Mouse (Mus musculus) embryo, embryonic 10.5 days (tissue): ENCODE results near the gene Pdia3.
A peak's percentile ranks its signal among the peaks of the same experiment; 100 is the strongest.
"Not testable (repeated sequence)": the region's sequence is repeated elsewhere in the genome, so short reads cannot be mapped to it uniquely, and the experiment has no call there.

Experiments used
- DNase-seq: peaks from one replicate; pipeline ENCODE4 v3.0.0-alpha.2; 2015; ENCODE audit warnings: low spot score

Pdia3 gene

DNA sequence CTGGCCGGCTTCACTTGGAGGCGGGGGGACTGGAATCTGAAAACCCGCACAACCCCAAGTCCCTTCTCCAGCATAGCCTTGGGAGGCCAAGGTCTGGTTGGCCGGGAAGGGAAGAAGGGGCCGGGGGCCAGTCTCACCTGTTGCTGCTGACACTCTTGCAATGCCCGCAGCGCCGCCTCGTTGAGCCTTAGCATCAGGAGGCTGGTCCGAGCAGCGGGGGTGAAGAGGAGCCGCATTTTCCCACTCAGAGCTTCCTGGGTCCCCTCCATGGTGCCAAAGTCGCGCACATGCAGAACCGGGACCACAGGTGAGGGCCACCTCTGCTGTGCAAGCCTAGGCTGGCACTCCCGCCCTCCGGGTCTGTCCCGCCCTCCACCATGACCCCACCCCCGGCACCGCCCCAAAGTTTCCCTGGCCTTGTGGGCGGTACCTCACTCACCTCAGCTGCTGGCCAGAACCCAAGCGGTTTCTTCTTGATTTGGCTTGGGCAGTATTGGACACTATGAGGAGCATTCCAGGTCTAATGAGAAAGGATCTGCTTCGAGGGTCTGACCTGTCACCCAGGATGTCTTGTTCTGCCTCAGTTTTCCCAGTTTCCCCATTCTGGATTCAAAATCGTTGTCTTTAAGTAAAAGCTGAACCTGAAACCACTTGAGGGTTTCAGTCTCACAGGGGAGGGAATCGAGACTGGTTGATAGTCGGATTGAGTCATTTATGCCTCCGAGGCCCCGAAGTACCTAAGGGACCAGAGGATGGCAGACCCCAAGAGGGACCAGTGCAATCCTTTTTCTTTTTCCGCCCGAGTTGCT lies 28.9 kb downstream of the Pdia3 start:
- DNase-seq, result peak; percentile 70

DNA sequence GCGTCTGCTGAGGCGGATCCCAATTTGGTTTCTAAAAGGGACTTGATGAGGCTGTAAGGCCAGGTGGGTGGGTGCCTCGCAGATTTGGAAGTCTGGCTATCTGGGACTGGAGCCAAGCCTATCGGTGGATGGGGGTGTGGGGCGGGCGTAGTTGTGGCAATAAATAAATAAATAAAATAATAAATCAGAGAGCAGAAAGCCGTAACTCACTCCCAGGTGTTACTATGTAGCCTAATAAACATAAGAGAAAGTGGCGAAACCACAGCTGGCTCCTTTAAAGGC lies 29.4 kb downstream of the Pdia3 start:
- DNase-seq, result no peak

DNA sequence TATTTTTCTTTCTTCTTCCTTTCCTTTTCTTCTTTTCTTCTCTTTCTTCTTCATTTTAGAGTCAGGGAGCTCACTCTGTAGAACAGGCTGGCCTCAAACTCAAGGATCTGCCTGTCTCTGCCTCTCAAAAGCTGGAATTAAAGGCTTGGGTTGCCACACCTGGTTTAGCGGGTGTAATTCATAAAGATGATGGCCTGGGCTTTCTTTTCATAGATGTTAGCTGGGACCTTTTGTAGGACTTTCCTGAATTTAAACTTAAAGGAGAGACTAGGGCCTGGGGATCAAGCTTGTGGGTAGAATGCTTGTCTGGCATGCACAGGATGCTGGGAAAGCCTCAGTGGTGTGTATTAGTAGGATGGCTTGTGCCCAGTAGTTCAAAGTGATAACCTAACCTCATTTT lies 30.6 kb downstream of the Pdia3 start, which contains the start of gene Ell3:
Gene Ell3 (minus strand): TSS at position 101 of the 400 bp plus-strand sequence.
- DNase-seq, result no peak

DNA sequence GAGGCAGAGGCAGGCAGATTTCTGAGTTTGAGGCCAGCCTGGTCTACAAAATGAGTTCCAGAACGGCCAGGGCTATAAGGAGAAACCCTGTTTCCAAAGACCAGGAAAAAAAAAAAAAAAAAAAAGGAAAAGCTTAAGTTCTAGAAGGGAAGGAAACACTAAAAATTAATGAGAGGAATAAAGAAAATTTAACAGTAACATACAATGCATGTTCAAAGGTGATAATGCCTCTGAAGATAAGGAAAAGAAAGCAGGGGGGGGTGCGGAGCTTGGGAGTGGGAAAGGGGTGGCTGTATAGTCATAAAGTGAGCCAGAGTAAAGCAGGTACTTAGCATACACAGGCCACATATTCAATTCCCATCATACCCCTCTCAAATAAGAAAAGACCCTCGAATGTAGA lies 31.5 kb downstream of the Pdia3 start:
- no peak for DNase-seq

GRCm38 (mm10) chr2:121446506-121446905 lies 32.9 kb downstream of the Pdia3 start:
- no peak for DNase-seq

- no peak for DNase-seq
Observed at GRCm38 (mm10) chr2:121447006-121447405, 33.4 kb downstream of the Pdia3 start.

GRCm38 (mm10) chr2:121448136-121448535 lies 34.6 kb downstream of the Pdia3 start:
- peak; percentile 72 for DNase-seq

DNA sequence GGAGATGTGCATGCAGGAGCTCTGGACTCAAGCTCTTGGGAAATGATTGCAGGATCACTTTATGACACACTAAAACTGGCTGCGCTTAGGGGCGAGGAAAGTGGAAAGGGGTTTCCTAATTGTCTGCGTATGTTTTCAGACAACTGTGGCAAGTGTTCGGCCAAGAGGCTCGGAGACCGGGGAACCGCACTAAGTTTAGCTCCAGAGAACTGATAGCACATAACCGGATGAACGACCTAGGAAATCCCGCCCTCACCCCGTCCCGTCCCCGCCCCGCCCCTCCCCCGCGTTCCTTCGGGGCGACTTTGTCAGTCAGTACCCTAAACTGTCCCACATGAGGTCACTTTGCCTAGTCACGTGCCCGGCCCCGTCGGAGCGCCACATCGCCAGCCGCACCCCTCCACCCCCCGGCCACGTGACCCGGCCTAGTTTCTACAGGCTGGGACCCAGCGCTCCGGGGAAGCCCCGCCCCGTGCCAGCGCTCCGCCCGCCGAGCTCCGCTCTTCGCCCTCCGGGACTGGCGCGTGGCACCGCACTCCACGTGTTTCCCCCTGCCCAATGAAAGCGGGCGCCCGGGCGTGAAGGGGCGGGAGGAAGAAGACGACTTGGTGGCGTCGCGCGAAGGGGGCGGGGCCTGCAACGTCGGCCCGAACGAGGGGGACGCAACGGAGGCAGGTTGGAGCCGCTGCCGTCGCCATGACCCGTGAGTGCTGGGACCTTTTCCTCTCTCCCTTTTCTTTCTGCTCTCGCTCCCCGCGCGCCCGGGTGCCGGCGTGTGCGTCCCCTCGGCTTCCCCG lies 35.4 kb downstream of the Pdia3 start, which contains the start of gene Serf2:
Gene Serf2 (plus strand): TSS at position 457 of the 797 bp plus-strand sequence.
- peak; percentile 99 for DNase-seq

DNA sequence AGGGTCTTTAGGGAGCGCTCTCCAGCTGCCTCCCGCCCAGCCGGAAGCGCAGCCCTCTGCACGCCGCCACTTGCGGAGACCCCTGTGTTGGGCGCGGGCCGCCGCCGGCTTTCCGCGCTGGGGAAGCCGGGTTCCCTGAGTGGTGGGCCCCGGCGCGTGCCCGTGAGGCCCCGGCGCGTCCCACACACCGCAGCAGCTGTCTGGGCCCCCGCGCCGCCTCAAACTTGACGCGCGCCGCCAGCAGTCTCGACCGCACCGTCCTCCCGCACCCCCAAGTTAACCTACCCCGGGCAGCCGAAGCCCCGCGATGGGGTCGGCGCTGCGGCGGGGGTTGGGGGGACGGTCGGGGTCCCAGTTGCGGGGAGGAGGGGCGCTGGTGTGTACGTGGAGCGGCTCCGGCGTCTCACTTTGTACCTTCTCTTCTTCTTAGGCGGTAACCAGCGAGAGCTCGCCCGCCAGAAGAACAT lies 36.0 kb downstream of the Pdia3 start:
- DNase-seq, result no peak

DNA sequence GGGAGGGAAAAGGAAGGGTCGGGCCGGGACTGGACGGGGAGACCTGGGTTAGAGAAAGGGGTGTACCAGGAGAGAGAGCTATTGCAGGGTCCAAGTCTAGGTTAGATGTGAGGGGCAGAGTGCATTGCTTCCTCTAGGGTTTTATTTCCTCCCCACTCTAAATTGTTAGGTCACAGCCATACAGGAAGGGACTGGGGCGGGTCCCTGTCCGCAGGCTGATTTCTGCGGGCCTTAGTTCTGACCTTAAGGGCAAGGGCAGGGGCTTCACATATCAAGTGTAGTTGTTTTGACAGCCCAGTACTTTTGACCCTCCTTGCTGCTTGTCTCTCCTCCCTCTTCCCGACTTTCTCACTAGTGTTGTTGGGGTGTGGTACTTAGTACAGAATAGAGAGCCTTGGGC lies 36.5 kb downstream of the Pdia3 start:
- peak; percentile 40 for DNase-seq

DNA sequence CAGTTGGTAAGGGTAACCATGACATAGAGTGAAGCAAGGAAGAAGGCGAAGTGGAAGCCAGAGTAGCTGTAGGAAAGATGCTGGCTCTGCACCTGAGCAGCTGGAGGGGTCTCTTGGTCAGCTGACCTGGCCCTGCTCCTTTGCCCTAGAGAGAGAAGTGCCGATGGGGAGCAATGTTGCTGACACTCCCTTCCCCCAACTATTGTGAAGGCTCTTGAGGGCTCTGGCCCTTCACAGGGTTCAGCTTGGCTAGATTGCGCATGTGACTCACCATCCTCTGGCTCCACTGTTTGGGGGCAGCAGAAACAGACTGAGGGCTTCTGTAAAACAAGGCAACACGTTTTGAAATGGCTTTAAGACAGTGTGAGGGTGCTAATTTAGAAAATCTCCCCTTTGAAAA lies 38.8 kb downstream of the Pdia3 start:
- DNase-seq, result no peak

- DNase-seq, result no peak
Observed at GRCm38 (mm10) chr2:121452990-121453389, 39.4 kb downstream of the Pdia3 start, which contains the start of gene Hypk. Gene Hypk (plus strand): TSS chr2:121453290.

- no peak for DNase-seq
Observed at GRCm38 (mm10) chr2:121453917-121454316, 40.3 kb downstream of the Pdia3 start.

DNA sequence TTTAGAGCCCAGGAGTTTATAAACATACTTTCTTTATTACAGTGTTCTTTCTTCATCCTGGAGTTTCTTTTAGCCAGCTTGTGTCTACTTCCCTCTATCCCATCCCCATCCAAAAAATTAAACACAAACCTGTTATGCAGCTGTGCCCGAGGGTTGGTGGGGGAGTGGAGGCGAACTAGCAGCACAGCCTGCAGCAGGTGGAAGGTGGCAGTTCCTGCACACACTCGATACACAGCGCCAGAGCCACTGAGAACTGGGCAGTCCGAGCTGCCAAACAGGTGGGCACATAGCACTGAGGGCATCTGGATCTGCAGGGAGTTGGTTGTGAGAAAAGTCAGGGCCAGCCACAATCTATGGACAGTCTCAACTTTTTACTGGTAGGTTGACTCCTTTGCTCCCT lies 42.0 kb downstream of the Pdia3 start:
- no peak for DNase-seq

- DNase-seq, result peak; percentile 93
Observed at GRCm38 (mm10) chr2:121456692-121457642, 43.4 kb downstream of the Pdia3 start, which contains the start of gene Serinc4. Gene Serinc4 (minus strand): TSS chr2:121456781.

- no peak for DNase-seq
Observed at GRCm38 (mm10) chr2:121460071-121460470, 46.5 kb downstream of the Pdia3 start.

GRCm38 (mm10) chr2:121468982-121469381 lies 55.4 kb downstream of the Pdia3 start:
- DNase-seq, result not testable (repeated sequence)

DNA sequence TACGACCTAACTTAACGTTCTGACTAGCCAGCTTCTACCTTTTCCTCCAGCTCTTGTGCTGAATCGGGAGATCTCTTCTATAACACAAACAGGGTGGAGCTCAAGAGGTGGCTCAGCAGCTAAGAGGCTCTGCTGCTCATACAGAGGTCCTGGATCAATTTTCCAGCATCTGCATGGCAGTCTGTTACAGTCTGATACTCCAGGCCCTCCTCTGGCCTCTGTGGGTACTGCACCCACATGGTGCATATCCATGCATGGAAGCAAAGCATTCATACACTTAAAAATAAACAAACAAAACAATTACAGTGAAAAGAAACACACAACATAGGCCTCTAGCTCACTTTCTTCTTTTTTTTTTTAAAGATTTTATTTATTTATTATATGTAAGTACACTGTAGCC lies 59.2 kb downstream of the Pdia3 start:
- DNase-seq, result not testable (repeated sequence)

- DNase-seq, result peak; percentile 94
Observed at GRCm38 (mm10) chr2:121473301-121474179, 60.0 kb downstream of the Pdia3 start, which contains the start of gene Mfap1b. Gene Mfap1b (minus strand): TSS chr2:121474067.

DNA sequence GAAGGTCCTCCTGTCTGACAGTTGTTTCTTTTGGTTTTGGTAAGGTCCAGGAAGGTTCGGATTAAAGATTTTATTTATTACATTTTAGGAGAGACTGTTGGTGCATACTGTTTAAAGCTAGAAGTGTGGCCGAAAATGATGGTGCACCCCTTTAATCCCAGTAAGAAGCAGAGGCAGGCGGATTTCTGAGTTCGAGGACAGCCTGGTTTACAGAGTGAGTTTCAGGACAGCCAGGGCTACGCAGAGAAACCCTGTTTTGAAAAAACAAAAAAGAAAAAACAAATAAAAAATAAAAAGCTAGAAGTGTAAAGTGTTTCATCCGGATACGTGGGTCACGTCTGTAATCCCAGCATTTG lies 60.6 kb downstream of the Pdia3 start:
- DNase-seq, result no peak

DNA sequence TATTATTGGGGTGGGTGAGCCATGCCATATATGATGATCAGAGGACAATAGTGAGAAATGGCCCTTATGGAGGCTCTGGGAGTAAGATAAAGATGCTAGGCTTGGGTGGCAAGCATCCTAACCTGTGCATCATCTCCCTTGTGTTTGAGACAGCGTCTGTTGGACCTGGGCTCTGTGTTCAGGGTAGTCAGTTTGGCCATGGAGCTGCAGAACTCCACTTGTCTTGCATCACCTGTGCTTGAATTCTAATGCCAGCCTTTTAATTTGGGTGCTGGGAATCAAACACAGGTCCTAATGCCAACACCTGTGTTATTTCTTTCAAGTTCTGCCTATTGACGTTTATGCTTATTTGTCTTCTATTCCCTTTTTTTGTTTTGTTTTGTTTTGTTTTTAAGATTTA lies 61.7 kb downstream of the Pdia3 start:
- not testable (repeated sequence) for DNase-seq
